Mouse (Mus musculus): ENCODE results near the gene Vpreb1. TPM values are rescaled to one million over a fixed set of nuclear protein-coding genes. Genes with fewer than 3 reads are reported as not detected.
A peak's percentile ranks its signal among the peaks of the same experiment; 100 is the strongest.
"Not testable (repeated sequence)": the region's sequence is repeated elsewhere in the genome, so short reads cannot be mapped to it uniquely, and the experiment has no call there.

The Vpreb1 gene
- total RNA-seq (2021), result under 1 TPM; 0.97 to 0.98 TPM
- 4.7 and 4.8 TPM in 2 replicates for polyA plus RNA-seq (2012; rRNA removed)
- long read RNA-seq, result 0 reads

DNA sequence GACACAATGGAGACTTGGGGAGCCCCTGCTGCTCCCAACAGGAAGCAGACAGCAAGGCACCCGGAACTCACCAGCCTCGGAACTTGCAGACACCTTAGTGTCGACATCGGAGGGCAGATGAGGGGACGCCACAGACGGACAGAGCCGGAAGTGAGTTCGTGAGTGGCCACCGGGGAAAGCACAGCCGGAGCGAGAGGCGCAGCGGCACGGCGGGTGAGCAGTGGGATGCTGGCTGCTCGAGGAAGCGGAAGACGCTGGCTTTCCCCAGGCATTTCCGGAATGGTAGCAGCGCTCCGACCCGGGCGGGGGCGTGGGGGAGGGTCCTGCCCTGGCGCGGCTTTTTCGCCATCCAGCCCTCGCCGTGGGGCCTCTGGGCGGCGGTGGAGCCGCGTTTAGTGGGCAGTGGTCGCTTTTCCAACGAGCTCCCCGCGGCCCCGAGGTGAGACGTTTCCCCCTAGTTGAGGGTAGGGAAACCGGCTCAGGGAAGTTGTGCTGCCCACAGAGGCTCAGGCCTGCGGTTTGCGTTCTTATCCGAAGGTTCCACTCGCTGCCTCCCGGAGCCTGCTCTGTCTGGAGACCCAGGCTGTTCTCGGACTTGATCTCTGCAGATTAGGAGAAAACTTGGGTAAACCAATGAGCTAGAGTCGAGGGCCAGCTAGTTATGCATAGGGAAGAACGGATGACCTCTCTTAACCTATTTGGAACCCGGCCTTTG is at the start of gene Vpreb1, which contains the start of gene Top3b:
Gene Vpreb1, minus strand, starts transcription at position 227 of the 715 bp plus-strand sequence.
Gene Top3b, plus strand, starts transcription at position 120 of the 715 bp plus-strand sequence.
- peak; percentile 92 for DNase-seq

DNA sequence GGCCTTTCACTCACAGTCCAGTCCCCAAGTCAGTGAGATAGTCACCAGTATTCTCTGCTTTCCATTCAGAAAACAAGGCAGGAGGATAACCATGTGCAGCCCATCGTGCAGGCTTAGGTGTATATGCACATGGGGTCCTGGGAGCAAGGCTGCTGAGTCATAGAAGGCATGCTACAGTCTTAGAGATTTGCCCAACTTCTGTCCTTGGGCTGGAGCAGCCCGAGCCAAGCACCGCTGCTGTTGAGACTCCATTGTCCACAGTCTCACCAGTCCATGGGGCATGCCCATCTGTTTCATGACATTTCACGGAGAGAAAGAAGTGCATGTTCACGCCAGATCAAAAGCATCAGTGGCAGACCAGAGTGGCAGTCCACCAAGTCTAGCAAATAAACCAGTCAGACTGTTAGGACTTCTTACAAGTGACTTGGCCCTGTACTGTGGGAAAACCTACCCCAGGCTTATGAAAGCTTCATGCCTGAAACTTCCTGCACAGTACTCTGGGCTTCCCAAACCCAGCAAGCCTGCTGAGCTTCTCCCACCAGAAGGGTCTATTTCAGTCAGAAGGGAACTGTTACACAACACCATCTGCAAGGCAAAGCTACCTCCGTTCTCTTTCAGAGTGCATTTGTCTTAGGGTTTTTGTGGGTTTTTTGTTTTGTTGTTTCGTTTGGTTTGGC is 47.9 kb upstream of the Vpreb1 start:
- peak; percentile 78 for DNase-seq

- DNase-seq, result no peak
These were observed 42.8 kb upstream of the Vpreb1 start for GRCm38 (mm10) chr16:16913440-16913839.

DNA sequence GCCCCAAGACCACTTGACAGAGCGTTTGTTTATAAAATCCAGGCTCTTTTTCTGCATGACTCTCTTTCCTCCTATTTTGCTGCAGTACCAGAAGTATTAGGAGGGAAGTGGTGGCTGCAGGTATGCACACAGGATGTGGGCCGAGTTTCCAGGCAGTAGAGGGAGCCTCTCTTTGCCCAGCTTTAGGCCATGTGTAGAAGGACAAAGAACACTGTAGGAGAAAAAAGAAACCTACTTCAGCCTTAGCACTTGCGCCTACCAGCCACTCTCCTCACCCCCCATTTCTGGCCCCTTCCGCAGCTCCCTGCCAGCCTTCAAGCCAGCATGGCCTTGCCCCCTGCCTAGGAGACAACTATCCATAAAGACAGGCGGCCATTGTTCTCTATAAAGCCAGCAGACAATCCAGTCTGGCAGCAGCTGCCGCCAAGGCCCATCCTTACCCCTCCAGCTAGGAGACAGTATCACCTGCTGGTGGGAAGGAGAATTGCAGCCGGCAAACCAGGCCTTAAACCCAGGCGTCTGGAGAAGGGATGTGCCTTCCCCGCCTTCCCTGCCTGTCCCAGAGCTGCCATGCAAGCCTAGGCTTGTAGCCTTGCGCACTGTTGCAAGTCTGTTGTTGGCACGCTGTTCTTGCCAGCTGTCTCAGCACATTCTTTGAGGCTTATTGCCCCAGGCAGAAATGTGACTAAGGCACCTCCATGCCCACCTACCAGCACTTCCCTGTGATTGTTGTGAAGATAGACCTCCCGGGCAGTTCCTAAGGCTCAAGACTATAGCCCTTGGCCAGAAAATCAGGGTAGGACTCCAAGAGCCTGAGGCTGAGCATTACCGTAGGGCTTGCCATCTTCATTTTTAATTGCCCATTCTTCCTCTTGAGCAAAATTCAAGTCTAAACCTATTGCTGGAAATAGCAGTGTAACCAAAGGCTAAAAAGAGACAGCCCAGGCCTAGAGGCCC is 41.3 kb upstream of the Vpreb1 start:
- DNase-seq, result peak; percentile 83

DNA sequence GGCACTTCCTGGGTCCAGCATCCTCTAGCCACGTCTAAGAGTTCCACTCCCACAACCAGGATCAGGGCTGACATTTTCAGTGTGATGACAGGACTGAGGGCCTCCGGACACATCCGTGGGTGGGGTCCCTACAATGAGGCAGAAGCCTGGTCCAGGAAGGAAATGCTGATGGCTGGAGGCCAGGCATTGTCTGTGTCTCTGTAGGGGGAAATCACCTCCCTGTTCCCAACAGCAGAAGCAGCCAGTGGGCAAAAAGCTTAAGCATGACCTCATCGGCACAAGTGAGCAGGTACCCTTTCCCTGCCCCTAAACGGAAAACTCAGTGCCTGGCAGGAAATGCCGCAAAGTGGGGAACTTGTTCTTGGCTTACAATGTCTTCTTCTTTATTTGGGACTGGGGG is 37.2 kb upstream of the Vpreb1 start:
- peak; percentile 81 for DNase-seq

- no peak for DNase-seq
These were observed 32.5 kb upstream of the Vpreb1 start for GRCm38 (mm10) chr16:16903188-16903587.

- DNase-seq, result no peak
These were observed 31.7 kb upstream of the Vpreb1 start for GRCm38 (mm10) chr16:16902329-16902728.

DNA sequence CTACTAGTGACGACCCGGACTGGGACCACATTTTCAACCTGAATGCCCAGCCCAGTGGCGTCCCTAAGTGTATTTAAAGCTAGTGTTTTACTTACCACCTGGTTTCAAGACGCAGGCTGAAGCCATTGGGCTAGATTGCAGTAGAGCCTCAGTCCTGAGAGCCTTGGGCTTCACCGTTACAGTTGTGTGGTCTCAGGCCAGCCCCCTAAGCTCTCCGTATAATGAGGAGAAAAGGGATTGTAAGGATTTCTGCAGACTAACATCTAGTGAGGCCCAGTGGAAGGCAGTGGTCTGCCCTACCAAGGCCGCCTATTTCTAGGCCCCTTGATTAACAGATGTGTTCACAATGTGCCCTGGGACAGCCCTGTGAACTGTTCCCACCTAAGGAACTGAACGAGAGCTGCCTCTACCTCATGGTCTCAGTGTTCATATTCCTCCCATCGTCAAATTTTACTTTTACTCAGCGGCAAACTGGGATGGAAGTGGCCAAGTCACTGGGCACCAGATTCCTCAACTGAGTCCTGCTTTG is 26.5 kb upstream of the Vpreb1 start:
- DNase-seq, result no peak

- DNase-seq, result peak; percentile 98
These were observed 25.9 kb upstream of the Vpreb1 start, which contains the start of gene Ppm1f for GRCm38 (mm10) chr16:16896382-16897055. TSS of gene Ppm1f (plus strand) at chr16:16896469.

GRCm38 (mm10) chr16:16896015-16896381 is 25.4 kb upstream of the Vpreb1 start:
- no peak for DNase-seq

DNA sequence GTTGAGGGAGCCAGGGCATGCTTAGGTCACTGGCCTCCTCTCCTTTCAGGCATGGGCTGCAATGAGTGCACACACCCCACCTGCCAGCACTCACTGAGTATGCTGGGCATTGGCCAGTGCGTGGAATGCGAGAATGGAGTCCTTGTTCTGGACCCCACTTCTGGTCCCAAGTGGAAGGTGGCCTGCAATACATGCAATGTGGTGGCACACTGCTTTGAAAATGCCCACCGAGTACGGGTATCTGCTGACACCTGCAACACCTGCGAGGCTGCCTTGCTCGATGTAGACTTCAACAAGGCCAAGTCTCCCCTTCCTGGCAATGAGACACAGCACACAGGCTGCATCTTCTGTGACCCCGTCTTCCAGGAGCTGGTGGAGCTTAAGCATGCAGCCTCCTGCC is 21.7 kb upstream of the Vpreb1 start:
- no peak for DNase-seq

DNA sequence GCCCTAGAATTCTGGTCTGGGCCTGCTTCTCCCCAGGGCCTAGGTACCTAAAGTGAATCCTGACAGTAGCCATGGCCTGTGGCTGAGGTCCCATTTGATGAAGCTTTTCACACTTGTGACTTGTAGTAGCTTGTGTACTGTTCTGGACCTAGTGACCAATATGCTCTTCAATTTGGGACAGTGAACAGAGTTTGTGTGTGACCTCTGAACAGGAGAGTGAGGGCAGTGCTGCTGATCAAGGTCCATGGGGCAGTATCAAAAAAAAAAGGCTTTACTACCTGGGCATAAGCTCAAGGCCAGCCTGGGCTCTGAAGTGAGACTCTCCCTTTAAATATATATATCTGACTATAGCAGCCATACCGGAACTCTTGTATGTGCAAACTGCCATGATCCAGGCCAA is 17.7 kb upstream of the Vpreb1 start:
- DNase-seq, result no peak

DNA sequence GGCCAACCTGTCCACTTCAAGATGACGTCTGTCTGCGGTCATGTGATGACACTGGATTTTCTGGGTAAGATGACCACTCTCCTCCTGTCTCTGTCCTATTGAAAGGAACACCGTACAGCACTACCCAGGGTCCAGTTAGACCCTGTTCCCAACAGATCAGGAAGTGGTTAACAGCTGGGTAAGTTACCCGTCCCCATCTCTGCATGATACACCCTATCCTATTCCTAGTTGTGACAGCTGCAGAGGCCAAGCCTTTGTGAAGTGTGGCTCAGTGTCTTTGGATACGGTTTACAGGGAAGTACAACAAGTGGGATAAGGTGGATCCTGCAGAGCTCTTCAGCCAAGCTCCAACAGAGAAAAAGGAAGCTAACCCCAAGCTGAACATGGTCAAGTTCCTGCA is 8.4 kb upstream of the Vpreb1 start:
- no peak for DNase-seq

DNA sequence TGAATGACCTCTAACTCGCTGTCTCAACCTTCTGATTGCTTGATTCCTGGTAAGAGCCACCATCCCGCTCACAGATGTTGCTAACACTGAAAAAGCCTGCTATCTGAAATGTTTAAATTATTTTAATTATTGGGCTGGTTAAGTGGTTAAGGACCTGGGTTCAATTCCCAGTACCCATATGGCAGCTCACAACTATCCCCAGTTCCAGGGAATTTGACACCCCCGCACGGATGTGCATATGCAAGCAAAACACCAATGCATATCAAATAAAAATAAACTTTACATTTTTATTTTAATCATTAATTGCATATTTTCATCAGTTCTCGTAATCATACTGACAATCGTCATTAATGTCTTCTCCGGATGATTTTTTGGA is 414 bp downstream of the Vpreb1 start:
- no peak for DNase-seq

DNA sequence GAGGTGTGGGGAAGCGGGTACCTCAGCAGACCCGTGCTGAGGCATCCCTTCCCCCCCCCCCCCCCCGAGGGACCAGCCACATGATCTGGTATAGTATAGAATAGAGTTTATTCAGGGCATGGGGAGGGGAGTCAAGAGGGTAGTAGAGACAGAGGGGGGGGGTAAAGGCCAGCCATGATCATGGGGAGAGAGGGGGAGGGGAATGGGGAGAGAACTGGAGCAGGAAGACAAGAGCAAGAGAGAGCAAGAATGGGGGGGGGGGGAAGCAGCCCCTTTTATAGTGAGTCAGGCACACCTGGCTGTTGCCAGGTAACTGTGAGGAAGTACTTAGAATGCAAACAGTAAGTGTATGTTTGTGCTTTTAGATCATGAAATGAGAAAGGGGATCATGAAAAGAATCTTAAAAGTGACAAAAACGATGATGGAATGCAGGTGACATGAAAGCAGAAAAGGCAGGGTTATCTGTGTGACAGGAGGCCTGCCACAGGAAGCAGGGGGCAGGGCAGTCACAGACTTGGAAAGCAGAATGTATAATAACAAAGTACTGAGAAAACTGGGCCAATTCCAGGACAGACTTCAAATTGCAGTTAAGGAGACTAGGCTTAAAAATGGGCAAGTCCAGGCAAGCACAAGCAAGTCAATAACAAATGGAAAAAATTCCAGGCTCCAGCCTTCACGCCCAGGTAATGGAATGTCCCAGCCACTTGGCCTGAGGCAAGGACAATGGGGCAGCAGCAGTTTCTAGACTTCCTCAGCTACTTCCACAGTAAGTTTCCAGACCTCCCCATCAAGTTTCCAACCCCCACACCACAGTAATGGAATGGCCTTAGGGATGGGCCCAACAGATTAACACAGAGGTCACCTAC is 4.7 kb downstream of the Vpreb1 start:
- DNase-seq, result no peak

GRCm38 (mm10) chr16:16865217-16865616 is 5.4 kb downstream of the Vpreb1 start:
- no peak for DNase-seq

DNA sequence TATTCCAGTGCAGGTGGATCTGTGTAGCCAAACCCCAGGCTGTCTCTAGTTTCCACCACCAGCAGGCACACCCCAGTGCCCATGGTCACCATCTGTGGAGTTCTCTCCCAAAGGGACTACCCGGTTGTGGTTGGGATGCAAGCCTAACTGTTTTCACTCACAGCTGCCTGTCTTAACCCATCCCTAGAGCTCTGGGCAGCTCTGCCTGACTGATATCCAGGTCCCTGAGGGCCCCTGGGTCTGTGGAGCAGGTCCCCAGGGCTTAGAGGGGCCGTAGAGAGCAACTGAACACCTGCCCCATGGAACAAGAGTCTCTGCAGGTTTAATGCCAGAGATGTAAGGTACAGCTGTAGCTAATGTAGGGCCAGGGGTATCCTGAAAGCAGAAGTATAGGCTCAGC is 6.7 kb downstream of the Vpreb1 start, which contains the start of gene Igll1:
Gene Igll1, minus strand, starts transcription at position 8 of the 400 bp plus-strand sequence.
- no peak for DNase-seq

DNA sequence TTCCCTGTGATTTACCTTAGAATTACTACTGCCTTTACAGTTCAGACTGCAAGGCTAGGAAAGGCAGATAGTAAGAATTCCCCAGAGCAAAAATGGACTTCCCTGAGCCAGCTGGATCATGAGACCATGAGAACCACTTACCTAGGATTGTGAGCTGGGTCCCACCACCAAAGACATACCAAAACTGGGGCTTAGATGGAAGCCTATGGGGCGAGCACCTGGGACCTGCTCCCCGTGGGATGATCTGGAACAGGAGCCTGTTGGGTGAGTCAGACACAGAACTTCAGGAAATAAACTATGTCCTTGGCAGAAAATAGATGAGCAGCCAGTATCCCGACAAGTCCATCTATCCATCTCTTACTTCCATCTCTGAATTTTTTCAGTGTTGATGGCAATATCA is 8.4 kb downstream of the Vpreb1 start:
- DNase-seq, result no peak

DNA sequence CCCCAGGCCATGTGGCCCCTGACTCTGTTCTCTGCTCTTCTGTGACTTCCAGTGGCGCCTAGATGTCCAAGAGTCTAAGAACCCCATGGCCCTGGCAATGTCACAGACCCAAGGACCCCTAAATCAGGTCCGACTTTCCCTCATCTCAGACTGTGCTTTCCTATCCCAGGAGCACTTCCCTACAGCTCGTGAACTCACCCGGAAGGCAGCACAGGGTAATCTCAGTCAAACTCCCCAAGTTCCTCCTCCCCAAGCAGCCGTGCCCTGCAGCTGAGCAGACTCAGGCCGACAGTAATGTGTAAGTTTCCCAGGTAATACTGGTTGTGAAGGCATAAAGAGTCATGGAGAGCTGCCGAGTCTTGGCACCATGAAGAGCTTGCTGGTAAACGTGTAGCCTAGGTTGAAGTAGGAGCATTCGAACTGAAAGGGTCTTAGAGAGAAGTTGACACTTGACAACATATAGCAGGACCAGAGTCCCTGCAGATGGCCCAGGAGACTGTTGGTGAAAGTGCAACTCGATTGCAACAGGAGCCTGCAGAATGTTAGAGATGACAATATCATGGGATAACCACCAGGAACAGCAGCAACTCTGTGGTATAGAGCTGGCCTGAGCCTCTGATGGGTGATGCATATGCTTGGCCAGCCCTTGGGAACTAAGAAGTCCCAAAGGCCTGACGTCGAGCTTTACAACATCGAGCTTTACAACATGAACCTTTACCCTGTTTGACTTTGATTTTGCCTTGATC is 13.7 kb downstream of the Vpreb1 start:
- no peak for DNase-seq

DNA sequence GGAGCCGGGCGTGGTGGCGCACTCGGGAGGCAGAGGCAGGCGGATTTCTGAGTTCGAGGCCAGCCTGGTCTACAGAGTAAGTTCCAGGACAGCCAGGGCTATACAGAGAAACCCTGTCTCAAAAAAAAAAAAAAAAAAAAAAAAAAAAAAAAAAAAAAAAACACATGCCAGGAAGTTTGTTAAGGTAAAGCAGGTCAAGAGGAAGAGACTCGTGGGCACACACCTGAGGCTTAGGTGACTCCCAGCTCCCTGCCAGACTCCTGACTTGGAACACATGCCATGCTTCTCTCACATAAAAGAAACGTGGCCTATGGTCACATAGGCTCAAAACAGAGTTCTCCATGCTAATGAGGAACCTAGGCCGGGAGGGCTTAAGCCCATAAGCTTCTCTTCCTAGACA is 14.6 kb downstream of the Vpreb1 start:
- DNase-seq, result not testable (repeated sequence)

All from adrenal gland, adult 2 months (tissue).